Mouse (Mus musculus) hindbrain, postnatal 0 days (tissue): ENCODE measurements around the gene Elavl3. TPM values are rescaled to one million over a fixed set of nuclear protein-coding genes. Genes with fewer than 3 reads are reported as not detected.

Experiments
- ATAC-seq: fragments of 200-750 bp; cut with Nextera tagmentation; 2 replicates; pipeline ENCODE4 v1.8.0; 2017; ENCODE audit warnings: mild to moderate bottlenecking, moderate TSS enrichment, moderate library complexity
- DNase-seq: peaks from one replicate; pipeline ENCODE4 v3.0.0-alpha.2; 2015; ENCODE audit warnings: low spot score
- H3K27ac ChIP-seq: fragments of 300-500 bp; sonication (generic); 2 replicates; pipeline ENCODE4 v1.5.1; 2014; ENCODE audit warnings: mild to moderate bottlenecking
- H3K27me3 ChIP-seq: fragments of 300-500 bp; sonication (generic); 2 replicates; pipeline ENCODE4 v1.6.1; 2014; ENCODE audit warnings: low read length, mixed read lengths; ENCODE audit not compliant: insufficient read depth
- H3K36me3 ChIP-seq: fragments of 300-500 bp; sonication (generic); 2 replicates; pipeline ENCODE4 v1.6.1; 2014; ENCODE audit warnings: low read length, mixed read lengths; ENCODE audit not compliant: insufficient read depth
- H3K4me1 ChIP-seq: fragments of 300-500 bp; sonication (generic); 2 replicates; pipeline ENCODE4 v1.6.1; 2014; ENCODE audit warnings: antibody characterized with exemption, low read length, mixed read lengths; ENCODE audit not compliant: insufficient read depth
- H3K4me2 ChIP-seq: fragments of 300-500 bp; sonication (generic); 2 replicates; pipeline ENCODE4 v1.6.1; 2014; ENCODE audit warnings: low read depth, mild to moderate bottlenecking, low read length, moderate library complexity, mixed read lengths
- H3K4me3 ChIP-seq: fragments of 300-500 bp; sonication (generic); 2 replicates; pipeline ENCODE4 v1.5.1; 2014; ENCODE audit warnings: low read length
- H3K9ac ChIP-seq: fragments of 300-500 bp; sonication (generic); replicated peaks from 2 replicates; pipeline ENCODE4 v1.6.1; 2014; ENCODE audit warnings: mild to moderate bottlenecking, low read length, moderate library complexity, mixed read lengths
- H3K9me3 ChIP-seq: fragments of 300-500 bp; sonication (generic); 2 replicates; pipeline ENCODE4 v1.6.1; 2016; ENCODE audit warnings: low read length, mixed read lengths
- CTCF ChIP-seq: IDR thresholded peaks from 2 replicates; pipeline ENCODE4 v1.5.1; 2016; ENCODE audit warnings: antibody characterized with exemption, control low read depth, low read depth
- WGBS: fragments of 180-500 bp; shearing (Covaris S2); extraction: QIAGEN DNeasy Blood & Tissue Kit; methylation state at CpG from one replicate; pipeline ENCODE4 v1.1.7; 2014; 5-methylcytosine and 5-hydroxymethylcytosine counted together
- polyA plus RNA-seq: library from polyadenylated mRNA; unstranded; fragments of >200 nt; fragmentation: Nextera tagmentation; extraction: Ambion mirVana; gene quantifications from 2 replicates; pipeline ENCODE4 v1.2.1, GENCODE M21; 2015
- total RNA-seq: library from RNA; depleted of rRNA; stranded (reverse); fragments of >200 nt; gene quantifications from 2 replicates; pipeline ENCODE4 v1.2.3, GENCODE M21; 2014

Elavl3 gene
- total and polyA plus RNA-seq, 2 experiments from 2014 or later, result 71.7 to 204 TPM

DNA sequence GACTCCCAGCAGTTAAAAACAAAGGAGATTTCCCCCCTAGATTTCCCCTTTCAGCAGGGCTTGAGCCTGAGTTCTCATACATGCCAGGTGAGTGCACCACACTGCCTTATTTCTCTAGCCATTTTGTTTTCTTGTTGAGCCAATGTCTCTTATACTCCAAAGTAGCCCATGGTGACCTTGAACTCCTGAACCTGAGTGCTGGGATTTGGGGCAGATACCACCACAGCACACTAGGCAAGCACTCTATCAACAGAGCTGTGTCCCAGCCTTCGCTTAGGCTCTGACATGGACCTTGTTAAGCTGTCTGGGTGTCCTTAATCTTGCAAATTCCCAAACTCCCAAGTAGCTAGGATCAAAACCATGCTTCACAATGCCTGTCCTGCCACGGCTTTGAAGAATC, 10.0 kb downstream of the Elavl3 start:
- Histone ChIP-seq H3K4me3 (no peak overlapping the region), H3K9ac (no peak overlapping the region), H3K9me3 (no peaks in the 10 kb centered on the region), H3K36me3 (no peaks in the 10 kb centered on the region), H3K4me2 (no peak overlapping the region), H3K27me3 (no peaks in the 10 kb centered on the region), H3K27ac (no peak overlapping the region), H3K4me1 (no peaks in the 10 kb centered on the region)
- WGBS, result 64% methylated on average over 2 of the region's 2 CpGs
- DNase-seq, result no peak
- TF ChIP-seq CTCF, result no peak
- no peak for ATAC-seq

DNA sequence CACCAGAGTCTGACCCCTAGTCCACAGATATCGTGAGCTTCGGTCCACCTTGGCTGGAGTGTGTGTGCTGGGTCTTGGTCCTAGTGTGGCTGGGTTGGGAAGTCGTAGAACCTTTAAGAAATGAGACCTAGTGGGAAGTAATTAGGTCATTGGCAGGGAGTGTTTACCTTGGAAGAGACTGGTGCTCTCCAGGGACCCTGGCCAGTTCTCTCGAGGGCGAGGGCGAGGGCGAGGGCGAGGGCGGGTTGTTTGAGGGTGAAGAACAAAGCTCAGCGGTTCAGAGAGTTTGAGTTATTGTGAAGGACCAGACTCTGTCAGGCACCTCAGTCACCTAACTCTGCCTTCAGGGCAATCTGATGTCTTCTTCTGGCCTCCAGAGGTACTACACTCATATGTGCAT, 14.0 kb downstream of the Elavl3 start:
- TF ChIP-seq CTCF, result no peak
- WGBS, result 76% methylated on average over 10 of the region's 10 CpGs
- Histone ChIP-seq H3K4me2 (no peak overlapping the region), H3K9me3 (no peaks in the 10 kb centered on the region), H3K4me1 (0 out of 2 replicates have a peak, but pooled peaks cover 4% of the 10 kb centered on the region), H3K27me3 (no peaks in the 10 kb centered on the region), H3K36me3 (no peaks in the 10 kb centered on the region), H3K27ac (no peak overlapping the region), H3K4me3 (no peak overlapping the region), H3K9ac (no peak overlapping the region)
- no peak for ATAC-seq
- DNase-seq, result no peak

DNA sequence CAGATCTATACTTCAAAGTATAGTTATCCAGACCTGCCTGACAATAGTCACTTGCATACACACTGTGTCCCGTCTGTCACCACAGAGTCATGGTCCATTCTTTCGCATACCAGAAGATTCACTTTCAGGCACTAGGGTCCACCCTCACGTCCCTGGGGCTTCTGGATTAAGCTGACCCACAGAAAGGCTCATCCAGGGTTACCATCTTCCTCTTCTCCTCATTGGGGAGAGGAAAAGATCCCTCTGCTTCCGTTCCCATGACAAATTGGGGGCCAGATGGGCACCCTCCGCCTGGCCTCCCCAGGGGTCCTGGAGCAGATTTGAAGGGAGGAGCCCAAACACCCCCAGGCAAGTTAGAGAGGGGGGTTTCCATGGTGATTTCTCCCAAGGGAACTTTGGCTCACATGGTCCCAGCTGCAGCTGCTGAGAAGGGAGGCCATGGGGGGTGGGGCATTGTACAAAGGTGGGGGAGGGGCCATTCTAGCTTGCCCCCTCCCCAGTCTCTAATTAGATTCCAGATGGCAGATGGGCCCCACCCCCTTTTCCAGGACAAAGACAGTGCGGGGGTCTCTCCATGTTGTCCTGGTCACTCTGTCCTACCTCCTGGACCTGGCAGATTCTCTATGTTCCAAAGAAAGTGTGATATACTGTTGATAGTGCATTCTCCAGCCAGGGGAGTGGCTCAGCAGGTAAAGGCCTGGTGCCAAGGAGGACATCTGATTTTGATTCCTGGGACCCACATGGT, 16.4 kb downstream of the Elavl3 start:
- Histone ChIP-seq H3K9ac (no peak overlapping the region), H3K27me3 (no peaks in the 10 kb centered on the region), H3K4me1 (0 out of 2 replicates have a peak, but pooled peaks cover 4% of the 10 kb centered on the region), H3K9me3 (no peaks in the 10 kb centered on the region), H3K4me3 (no peak overlapping the region), H3K36me3 (peaks cover 9% of the 10 kb centered on the region), H3K4me2 (no peak overlapping the region), H3K27ac (no peak overlapping the region)
- 21% methylated on average over 6 of the region's 6 CpGs for WGBS
- no peak for TF ChIP-seq CTCF
- ATAC-seq, result peak; percentile 37
- DNase-seq, result peak; percentile 69

DNA sequence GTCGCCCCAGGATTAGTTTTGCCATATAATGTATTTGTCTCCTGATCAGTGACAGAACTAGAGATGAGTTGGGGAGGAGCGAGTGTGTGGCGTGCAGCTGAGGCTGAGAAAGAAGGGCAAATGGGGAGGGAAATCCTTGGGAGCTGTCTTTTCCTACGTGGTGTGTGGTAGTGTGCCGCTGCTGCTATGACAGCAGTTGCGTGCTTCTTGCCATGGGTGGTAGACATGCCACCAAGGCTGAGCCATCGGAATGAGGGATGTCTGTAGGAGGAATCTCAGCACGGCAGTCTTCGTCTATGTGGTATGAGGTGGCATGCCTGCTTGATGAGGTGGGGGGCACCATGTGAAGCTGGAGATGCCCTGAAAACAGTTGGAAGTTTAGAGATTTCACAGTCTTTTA, 21.4 kb downstream of the Elavl3 start:
- H3K4me2 ChIP-seq, result no peak overlapping the region
- DNase-seq, result no peak
- H3K4me1 ChIP-seq, result no peaks in the 10 kb centered on the region
- H3K27ac ChIP-seq, result no peak overlapping the region
- TF ChIP-seq CTCF, result no peak
- H3K9ac ChIP-seq, result no peak overlapping the region
- 90% methylated on average over 9 of the region's 9 CpGs for WGBS
- H3K36me3 ChIP-seq, result peaks cover 21% of the 10 kb centered on the region
- no peak for ATAC-seq
- H3K9me3 ChIP-seq, result no peaks in the 10 kb centered on the region
- H3K27me3 ChIP-seq, result no peaks in the 10 kb centered on the region
- no peak overlapping the region for H3K4me3 ChIP-seq

DNA sequence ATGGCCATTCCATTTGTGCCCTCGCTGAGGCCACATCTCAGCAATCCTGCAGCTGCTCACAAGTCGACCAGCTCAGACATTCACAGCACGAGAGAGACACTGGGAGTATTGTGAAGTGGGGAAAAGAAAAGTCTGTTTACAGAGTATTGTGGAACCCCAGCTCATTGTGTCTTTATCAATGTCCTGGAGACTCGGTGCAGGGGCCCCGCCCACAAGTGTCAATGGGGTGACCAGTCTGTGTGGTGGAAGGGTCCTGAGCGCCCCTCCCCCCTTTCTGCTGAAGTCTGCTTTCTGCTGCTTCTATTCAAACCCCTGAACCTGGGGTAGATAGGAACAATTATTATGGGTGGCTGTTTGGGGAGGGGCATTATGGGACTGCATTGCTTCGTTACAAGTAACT, 23.4 kb downstream of the Elavl3 start:
- Histone ChIP-seq H3K4me3 (no peak overlapping the region), H3K9me3 (no peaks in the 10 kb centered on the region), H3K27ac (no peak overlapping the region), H3K9ac (no peak overlapping the region), H3K4me1 (no peaks in the 10 kb centered on the region), H3K36me3 (peaks cover 34% of the 10 kb centered on the region), H3K27me3 (no peaks in the 10 kb centered on the region), H3K4me2 (no peak overlapping the region)
- ATAC-seq (no peak), DNase-seq (no peak)
- WGBS, result 16% methylated on average over 7 of the region's 7 CpGs
- no peak for TF ChIP-seq CTCF

DNA sequence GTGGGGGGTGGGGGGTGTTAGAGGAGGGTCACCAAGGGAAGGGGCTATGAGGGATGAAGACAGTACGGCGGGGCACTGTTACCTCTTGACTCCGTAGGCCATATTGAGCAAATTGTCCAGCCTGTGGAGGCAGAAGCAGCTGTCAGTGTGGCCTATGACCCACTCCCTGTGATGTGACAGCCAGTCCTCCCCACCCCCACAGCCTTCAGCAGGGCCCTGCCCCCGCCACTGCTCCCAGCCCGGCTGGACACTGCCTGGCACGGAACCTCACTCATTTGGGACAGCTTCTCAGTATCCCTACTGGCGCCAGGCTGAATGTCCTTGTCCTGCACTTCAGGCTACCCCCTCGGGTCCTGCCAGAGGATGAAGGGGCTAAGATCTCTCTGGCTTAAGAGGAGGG, 27.2 kb downstream of the Elavl3 start:
- 46% methylated on average over 8 of the region's 8 CpGs for WGBS
- Histone ChIP-seq H3K9ac (no peak overlapping the region), H3K4me1 (no peaks in the 10 kb centered on the region), H3K4me2 (no peak overlapping the region), H3K4me3 (no peak overlapping the region), H3K27ac (no peak overlapping the region), H3K36me3 (peaks cover 29% of the 10 kb centered on the region), H3K27me3 (no peaks in the 10 kb centered on the region), H3K9me3 (no peaks in the 10 kb centered on the region)
- no peak for TF ChIP-seq CTCF
- no peak for ATAC-seq
- no peak for DNase-seq

DNA sequence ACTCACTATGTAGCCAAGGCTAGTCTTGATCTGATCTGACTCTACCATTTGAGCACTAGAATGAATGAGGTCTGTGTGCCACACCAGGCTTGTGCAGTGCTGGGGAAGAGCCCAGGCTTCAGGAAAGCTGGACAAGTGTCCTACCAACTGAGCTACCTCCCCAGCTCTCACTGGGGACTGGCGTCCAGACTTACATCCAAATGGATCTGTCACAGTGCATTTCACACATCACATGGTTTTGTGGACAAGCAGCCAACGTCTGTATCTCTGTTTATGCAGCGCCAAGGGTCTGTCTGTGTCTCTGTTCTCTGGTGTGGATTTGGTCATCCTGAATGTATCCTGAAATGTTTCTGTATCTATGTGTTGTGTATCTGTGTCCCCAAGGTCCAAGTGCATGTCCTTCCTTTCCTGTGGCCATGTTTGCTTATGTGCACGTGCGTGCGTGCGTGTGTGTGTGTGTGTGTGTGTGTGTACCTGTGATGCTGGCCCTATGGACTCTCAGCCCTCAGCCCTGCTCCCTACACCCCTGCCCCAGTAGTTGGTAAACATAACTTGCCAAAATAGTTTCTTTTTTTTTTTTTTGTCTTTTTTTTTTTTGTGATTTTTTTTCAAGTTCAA, 34.5 kb downstream of the Elavl3 start:
- H3K27ac ChIP-seq, result no peak overlapping the region
- no peak overlapping the region for H3K9ac ChIP-seq
- WGBS, result 59% methylated on average over 7 of the region's 7 CpGs
- peak; percentile 50 for DNase-seq
- no peak overlapping the region for H3K4me3 ChIP-seq
- TF ChIP-seq CTCF, result no peak
- ATAC-seq, result peak; percentile 13; the same call in 1 of the 2 replicates
- no peaks in the 10 kb centered on the region for H3K9me3 ChIP-seq
- H3K36me3 ChIP-seq, result peaks cover 31% of the 10 kb centered on the region
- H3K4me1 ChIP-seq, result no peaks in the 10 kb centered on the region
- no peaks in the 10 kb centered on the region for H3K27me3 ChIP-seq
- no peak overlapping the region for H3K4me2 ChIP-seq
